Mouse (Mus musculus) cortical plate, adult 2 months (tissue): ENCODE measurements around the gene Card10.

ENCODE experiments used
- CTCF ChIP-seq: fragments of 200-500 bp; IDR thresholded peaks from 2 replicates; pipeline ENCODE4 v1.5.1; 2011; ENCODE audit warnings: mild to moderate bottlenecking, control low read depth, low read length; ENCODE audit not compliant: insufficient read depth; ENCODE audit errors: extremely low read depth
- POLR2A ChIP-seq: fragments of 200-500 bp; IDR thresholded peaks from 2 replicates; pipeline ENCODE4 v1.6.1; 2011; ENCODE audit warnings: mild to moderate bottlenecking, low read length, control low read depth; ENCODE audit not compliant: insufficient read depth; ENCODE audit errors: extremely low read depth

GRCm38 (mm10) chr15:78851505-78852153 is 48.8 kb upstream of the Card10 start:
- TF ChIP-seq CTCF = peak; percentile 79
- no peak for TF ChIP-seq POLR2A
